Mouse (Mus musculus): ENCODE results near the gene Ercc2.

GRCm38 (mm10) chr7:19356311-19356710, 25.5 kb upstream of the Ercc2 start:
- TF ChIP-seq CTCF (IDR thresholded peaks at IDR 0.05; ENCODE audit: low read depth) (no peak), EP300 (IDR thresholded peaks at IDR 0.05; ENCODE audit: low read depth) (no peak)
